Mouse (Mus musculus) olfactory bulb, adult 2 months (tissue): ENCODE results near the gene Gm10197.

Experiments
- CTCF ChIP-seq: fragments of 200-500 bp; IDR thresholded peaks from 2 replicates; pipeline ENCODE4 v1.5.1; 2012; ENCODE audit warnings: low read depth, mild to moderate bottlenecking, low read length, moderate library complexity; ENCODE audit not compliant: insufficient read depth
- POLR2A ChIP-seq: fragments of 200-500 bp; IDR thresholded peaks from 2 replicates; pipeline ENCODE4 v1.6.1; 2012; ENCODE audit warnings: mild to moderate bottlenecking, low read depth, low read length, moderate library complexity; ENCODE audit not compliant: insufficient read depth

DNA sequence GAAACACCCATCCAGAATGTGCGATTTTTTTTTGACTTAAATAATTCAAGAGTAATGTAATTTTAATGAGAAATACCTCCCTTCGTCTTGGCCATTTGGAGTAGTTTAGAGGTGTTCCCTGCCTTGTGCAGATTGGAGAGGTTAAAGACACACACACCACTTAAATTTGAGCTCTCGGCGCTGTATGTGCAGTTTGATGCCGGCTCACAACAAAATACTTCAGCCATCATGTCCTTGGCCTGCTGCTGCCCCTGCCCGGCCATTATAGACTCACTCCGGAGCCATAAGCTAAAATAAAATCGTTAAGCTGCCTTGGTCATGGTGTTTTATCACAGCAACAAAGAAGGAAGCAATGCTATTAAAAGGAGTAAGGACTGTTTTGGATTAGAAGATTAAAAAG is 19.8 kb upstream of the Gm10197 start:
- no peak for TF ChIP-seq CTCF
- TF ChIP-seq POLR2A: no peak
